In the genomic region with DNA sequence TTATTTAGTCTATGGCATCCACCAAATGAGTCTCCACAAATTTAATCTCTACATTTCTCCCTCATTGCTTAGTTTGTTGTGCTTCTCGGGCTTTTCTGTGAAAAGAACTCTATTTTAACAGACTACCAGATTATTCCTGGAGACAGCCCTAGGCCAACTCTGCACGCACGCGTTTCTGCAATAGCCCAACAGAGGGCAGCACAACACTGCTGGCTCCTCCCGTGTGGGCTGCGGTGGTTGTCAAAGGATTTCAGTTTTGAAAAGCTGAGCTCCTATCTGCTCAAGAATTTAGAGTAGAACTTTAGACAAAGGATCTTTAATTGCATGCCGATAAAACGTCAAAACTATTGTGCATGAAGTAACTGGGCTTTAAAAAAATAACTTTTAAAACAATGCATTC, we compare ENCODE assay signal across 9 mouse cellular contexts. TPM values are rescaled to one million over a fixed set of nuclear protein-coding genes. Genes with fewer than 3 reads are reported as not detected.
DNase-seq lines count a peak whose midpoint lies in the region; ATAC-seq and TF ChIP-seq lines count a peak whose summit lies in the region.
"Had no signal": no experiment of that assay in that cellular context is flagged by ENCODE, and none has a peak within 500 bp of the region (broad histone marks: within the 10 kb centered on the region; RNA-seq: fewer than 3 reads in every experiment).

No protein-coding gene starts in this region.

- H3K27ac ChIP-seq in cerebellum, adult 2 months (ENCODE audit: insufficient read depth, low read length) = no peak overlapping the region
- no peak overlapping the region for H3K27ac ChIP-seq in left cerebral cortex, adult 2 months

- no peaks in the 10 kb centered on the region for H3K4me1 ChIP-seq in cerebellum, adult 2 months (ENCODE audit: control insufficient read depth, insufficient read depth, low read length)

- 2% methylated on average over 8 of the region's 8 CpGs for WGBS in cerebellum, adult 2 months

- peak; percentile 90 for DNase-seq in NIH3T3 (ENCODE audit: low read depth)
- DNase-seq in cerebellum, adult 2 months = peak; percentile 70 to 81
- peak; percentile 62 for DNase-seq in hindlimb bud, embryonic 11.5 days (ENCODE audit: extremely low spot score, low read depth, low spot score)
- peak; percentile 84 to 91 for DNase-seq in left cerebral cortex, adult 2 months (ENCODE audit: extremely low spot score in 1 of 2, low spot score in 2 of 2)
- peak; percentile 80 for DNase-seq in mesoderm, embryonic 11.5 days (ENCODE audit: low read depth, low spot score)
- peak; percentile 82 for DNase-seq in right cerebral cortex, postnatal 25 days

- no peak overlapping the region for H3K4me3 ChIP-seq in cerebellum, adult 2 months (replicated peaks; ENCODE audit: insufficient read depth, low read depth, low read length)
- no peak overlapping the region for H3K4me3 ChIP-seq in left cerebral cortex, adult 2 months
- H3K4me3 ChIP-seq: myocyte had no signal

- no peaks in the 10 kb centered on the region for H3K27me3 ChIP-seq in cerebellum, adult 2 months (ENCODE audit: control insufficient read depth, insufficient read depth, low read length)

- peak; percentile 94 for TF ChIP-seq CTCF in cerebellum, adult 2 months (IDR thresholded peaks at IDR 0.05; ENCODE audit: borderline replicate concordance, insufficient read depth, low read depth, low read length)
- peak; percentile 98 for TF ChIP-seq CTCF in left cerebral cortex, adult 2 months (IDR thresholded peaks at IDR 0.05)

- intact Hi-C loops in left cerebral cortex, adult 2 months (cut with DNase I) = loop anchor here (1.0 to 10.0 kb wide), 4 partner anchors 190 to 565 kb away; no protein-coding TSS in a partner anchor

- ATAC-seq in frontal cortex, adult (ENCODE audit: low TSS enrichment) = peak; percentile 94
- ATAC-seq in erythroblast, adult 5-6 weeks (replicated peaks; ENCODE audit: low FRiP score, poor library complexity, severe bottlenecking) = no peak

- TF ChIP-seq POLR2A in cerebellum, adult 2 months (IDR thresholded peaks at IDR 0.05; ENCODE audit: borderline replicate concordance, insufficient read depth, low read length) = no peak

RNA-seq across cellular contexts. Expression of a gene that starts 8.9 kb away (rescaled TPM):
- 52.4 and 59.0 TPM in 2 replicates for polyA plus RNA-seq in cerebellum, adult 2 months (2012; rRNA removed)
- 100 to 1,000 TPM; 125 to 134 TPM for total RNA-seq in left cerebral cortex, adult 2 months (2021)
- 11.7 and 90.9 TPM in 2 replicates for total RNA-seq in erythroblast, adult 5-6 weeks (2015; ENCODE audit: low replicate concordance)
- 15.4 and 19.7 TPM in 2 replicates for total RNA-seq in erythroblast, adult 5-6 weeks (2017; ENCODE audit: low replicate concordance)

RNA-seq across cellular contexts. Expression of a gene that starts 57.9 kb away (rescaled TPM):
- polyA plus RNA-seq in cerebellum, adult 2 months (2012; rRNA removed) = 2.0 and 2.4 TPM in 2 replicates
- total RNA-seq in left cerebral cortex, adult 2 months (2021) = 1 to 10 TPM; 1.5 to 1.7 TPM
- total RNA-seq in erythroblast, adult 5-6 weeks (2015; ENCODE audit: low replicate concordance) = not detected in 2 replicates
- not detected in 2 replicates for total RNA-seq in erythroblast, adult 5-6 weeks (2017; ENCODE audit: low replicate concordance)
